Mouse (Mus musculus): ENCODE measurements around the gene 1700001C19Rik. TPM values are rescaled to one million over a fixed set of nuclear protein-coding genes. Genes with fewer than 3 reads are reported as not detected.

1700001C19Rik gene
- polyA plus RNA-seq, 1 experiment from 2014 or later, result 0.64 TPM

GRCm38 (mm10) chr17:47385145-47385544 is 52.0 kb downstream of the 1700001C19Rik start, which contains the start of gene Guca1b:
Gene Guca1b, plus strand, starts transcription at chr17:47385393.
- H3K4me3 ChIP-seq, result no peak within 1 kb of the TSS
- H3K36me3 ChIP-seq, result peaks cover 3% of the 10 kb centered on the region; the same call in 1 of the 2 replicates
- no peak for ATAC-seq (replicated peaks)
- 26% methylated on average over 10 of the region's 10 CpGs for WGBS
- H3K27me3 ChIP-seq, result no peaks in the 10 kb centered on the region
- no peaks in the 10 kb centered on the region for H3K4me1 ChIP-seq
- no peak within 1 kb of the TSS for H3K4me2 ChIP-seq (replicated peaks)
- no peak within 1 kb of the TSS for H3K9ac ChIP-seq (replicated peaks)
- H3K27ac ChIP-seq (replicated peaks), result no peak within 1 kb of the TSS
- no peaks in the 10 kb centered on the region for H3K9me3 ChIP-seq

DNA sequence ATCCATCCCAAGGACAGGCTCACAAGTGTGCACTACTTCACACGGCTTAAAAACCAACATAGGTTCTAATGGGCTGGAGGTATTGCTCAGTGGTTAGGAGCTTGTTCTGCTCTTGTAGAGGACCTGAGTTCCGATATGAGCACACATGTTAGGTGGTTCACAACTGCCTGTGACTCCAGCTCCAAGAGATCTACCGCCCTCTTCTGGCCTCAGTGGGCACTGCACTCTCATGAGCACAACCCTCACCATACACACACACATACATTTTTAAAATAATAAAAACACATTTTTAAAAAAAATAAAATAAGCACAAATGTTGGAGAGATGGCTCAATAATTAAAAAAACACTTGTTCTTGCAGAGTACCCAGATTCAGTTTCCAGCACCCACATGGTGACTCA is 53.1 kb downstream of the 1700001C19Rik start:
- no peak overlapping the region for H3K4me3 ChIP-seq
- H3K9me3 ChIP-seq, result no peaks in the 10 kb centered on the region
- 85% methylated on average over 3 of the region's 3 CpGs for WGBS
- H3K27ac ChIP-seq (replicated peaks), result no peak overlapping the region
- no peaks in the 10 kb centered on the region for H3K4me1 ChIP-seq
- no peak for ATAC-seq (replicated peaks)
- peaks cover 12% of the 10 kb centered on the region for H3K36me3 ChIP-seq
- H3K9ac ChIP-seq (replicated peaks), result no peak overlapping the region
- no peaks in the 10 kb centered on the region for H3K27me3 ChIP-seq
- no peak overlapping the region for H3K4me2 ChIP-seq (replicated peaks)

DNA sequence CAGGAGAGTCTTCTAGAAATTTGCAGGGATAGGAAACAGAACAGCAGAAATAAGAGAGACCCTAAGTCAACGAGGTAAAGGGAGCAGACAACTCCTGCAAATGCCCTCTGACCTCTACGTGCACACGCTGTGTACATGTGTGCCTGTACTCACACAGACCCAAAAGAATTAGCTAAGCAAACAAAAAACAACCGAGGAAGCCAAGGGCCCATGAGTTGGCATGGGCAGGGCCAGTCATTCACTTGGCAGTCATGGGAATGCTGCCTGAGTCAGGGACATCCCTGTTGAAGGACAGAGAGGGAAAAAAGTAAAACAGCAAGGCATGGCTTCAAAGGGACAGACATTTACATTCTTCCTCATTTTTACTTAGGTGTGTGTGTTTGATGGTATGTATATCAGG is 53.9 kb downstream of the 1700001C19Rik start:
- Histone ChIP-seq H3K36me3 (peaks cover 18% of the 10 kb centered on the region), H3K27me3 (no peaks in the 10 kb centered on the region), H3K4me3 (no peak overlapping the region), H3K27ac (replicated peaks) (no peak overlapping the region), H3K4me1 (no peaks in the 10 kb centered on the region), H3K9me3 (no peaks in the 10 kb centered on the region), H3K4me2 (replicated peaks) (no peak overlapping the region), H3K9ac (replicated peaks) (no peak overlapping the region)
- no peak for ATAC-seq (replicated peaks)
- 89% methylated on average over 4 of the region's 4 CpGs for WGBS

GRCm38 (mm10) chr17:47381917-47382316 is 55.3 kb downstream of the 1700001C19Rik start:
- Histone ChIP-seq H3K27me3 (no peaks in the 10 kb centered on the region), H3K36me3 (peaks cover 29% of the 10 kb centered on the region), H3K27ac (replicated peaks) (no peak overlapping the region), H3K9ac (replicated peaks) (no peak overlapping the region), H3K4me3 (no peak overlapping the region), H3K4me1 (no peaks in the 10 kb centered on the region), H3K9me3 (no peaks in the 10 kb centered on the region), H3K4me2 (replicated peaks) (no peak overlapping the region)
- ATAC-seq (replicated peaks), result no peak
- 38% methylated on average over 11 of the region's 11 CpGs for WGBS

DNA sequence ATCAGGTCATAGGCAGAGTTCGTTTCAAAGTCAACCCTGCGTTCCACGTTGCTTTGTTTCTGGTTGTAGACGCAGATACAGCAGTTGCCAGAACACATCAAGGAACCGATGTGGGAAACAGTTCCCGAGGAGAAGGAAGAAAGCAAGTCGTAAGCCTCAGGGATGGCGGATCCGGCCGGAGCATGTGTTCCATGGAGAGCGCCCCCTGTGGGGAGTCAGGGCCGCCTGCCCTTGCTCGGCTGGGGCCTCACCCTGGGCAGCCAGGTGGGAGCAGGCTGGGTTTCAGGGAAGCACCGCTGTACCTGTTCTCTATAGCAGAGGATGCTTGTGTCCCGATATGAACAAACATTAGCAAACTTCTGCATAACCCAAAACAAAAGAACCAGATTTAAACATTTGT is 59.0 kb downstream of the 1700001C19Rik start:
- H3K9ac ChIP-seq (replicated peaks), result no peak overlapping the region
- no peaks in the 10 kb centered on the region for H3K27me3 ChIP-seq
- H3K27ac ChIP-seq (replicated peaks), result no peak overlapping the region
- peaks cover 66% of the 10 kb centered on the region for H3K36me3 ChIP-seq
- no peak for ATAC-seq (replicated peaks)
- no peaks in the 10 kb centered on the region for H3K9me3 ChIP-seq
- H3K4me2 ChIP-seq (replicated peaks), result no peak overlapping the region
- WGBS, result 80% methylated on average over 15 of the region's 15 CpGs
- H3K4me3 ChIP-seq, result no peak overlapping the region
- H3K4me1 ChIP-seq, result no peaks in the 10 kb centered on the region

GRCm38 (mm10) chr17:47376779-47377280 is 60.3 kb downstream of the 1700001C19Rik start:
- H3K27me3 ChIP-seq, result no peaks in the 10 kb centered on the region
- H3K4me1 ChIP-seq, result 0 out of 2 replicates have a peak, but pooled peaks cover under 1% of the 10 kb centered on the region
- no peaks in the 10 kb centered on the region for H3K9me3 ChIP-seq
- H3K36me3 ChIP-seq, result peaks cover 70% of the 10 kb centered on the region
- no peak overlapping the region for H3K27ac ChIP-seq (replicated peaks)
- ATAC-seq (replicated peaks), result no peak
- no peak overlapping the region for H3K4me2 ChIP-seq (replicated peaks)
- H3K9ac ChIP-seq (replicated peaks), result no peak overlapping the region
- 89% methylated on average over 6 of the region's 6 CpGs for WGBS
- H3K4me3 ChIP-seq, result no peak overlapping the region

DNA sequence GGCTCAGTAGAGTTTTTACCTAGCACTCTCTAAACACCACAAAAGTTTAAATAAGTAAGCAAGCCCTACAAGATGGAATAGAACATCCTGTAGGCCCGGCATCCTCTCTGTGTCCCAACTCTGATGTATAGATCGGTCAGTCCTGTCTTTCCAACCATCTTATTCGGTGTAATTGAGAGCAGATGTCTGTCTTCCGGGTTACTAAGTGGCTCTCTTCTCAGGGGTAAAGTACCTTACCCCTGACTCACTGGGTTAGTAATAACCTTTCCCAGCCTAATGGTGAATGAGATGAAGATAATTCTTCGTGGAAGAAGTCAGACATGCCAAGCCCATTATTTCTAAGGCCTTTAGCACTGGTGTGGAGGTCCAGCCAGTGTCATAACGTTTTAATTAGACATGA is 63.2 kb downstream of the 1700001C19Rik start:
- 88% methylated on average over 6 of the region's 6 CpGs for WGBS
- no peak for ATAC-seq (replicated peaks)
- Histone ChIP-seq H3K4me3 (no peak overlapping the region), H3K27me3 (no peaks in the 10 kb centered on the region), H3K4me1 (peaks cover 17% of the 10 kb centered on the region), H3K9ac (replicated peaks) (no peak overlapping the region), H3K9me3 (no peaks in the 10 kb centered on the region), H3K27ac (replicated peaks) (no peak overlapping the region), H3K4me2 (replicated peaks) (no peak overlapping the region), H3K36me3 (peaks cover 58% of the 10 kb centered on the region)

- Histone ChIP-seq H3K4me3 (no peak overlapping the region), H3K27me3 (peaks cover 8% of the 10 kb centered on the region), H3K4me1 (peaks cover 18% of the 10 kb centered on the region), H3K36me3 (peaks cover 37% of the 10 kb centered on the region), H3K27ac (replicated peaks) (no peak overlapping the region), H3K9me3 (no peaks in the 10 kb centered on the region), H3K9ac (replicated peaks) (no peak overlapping the region), H3K4me2 (replicated peaks) (no peak overlapping the region)
- WGBS, result 5% methylated on average over 4 of the region's 4 CpGs
- ATAC-seq (replicated peaks), result peak; percentile 49
Observed at GRCm38 (mm10) chr17:47371451-47371850, 65.7 kb downstream of the 1700001C19Rik start.

DNA sequence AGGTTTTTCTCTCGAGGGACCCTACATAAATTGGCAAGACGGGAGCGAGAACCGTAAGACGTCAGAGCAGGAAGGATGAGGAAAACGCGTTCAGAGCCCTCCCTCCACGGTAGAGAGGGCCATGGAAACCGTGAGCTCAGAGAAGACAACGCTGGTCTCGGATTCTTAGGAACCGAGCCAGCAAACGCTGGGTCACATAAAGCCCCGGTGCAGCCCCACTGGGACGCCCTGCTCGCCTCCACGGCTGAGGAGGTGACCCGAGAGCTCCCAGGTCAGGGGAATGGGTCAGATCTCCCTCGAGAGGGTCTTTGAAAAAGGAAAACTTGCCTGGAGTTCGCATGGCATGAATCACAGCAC is 68.1 kb downstream of the 1700001C19Rik start:
- peaks cover 13% of the 10 kb centered on the region for H3K36me3 ChIP-seq
- peak overlapping the region; percentile 79 for H3K4me2 ChIP-seq (replicated peaks)
- H3K4me1 ChIP-seq, result peaks cover 18% of the 10 kb centered on the region
- ATAC-seq (replicated peaks), result peak; percentile 79
- H3K4me3 ChIP-seq, result peak overlapping the region; percentile 66
- no peaks in the 10 kb centered on the region for H3K9me3 ChIP-seq
- H3K27me3 ChIP-seq, result peaks cover 19% of the 10 kb centered on the region
- WGBS, result 1% methylated on average over 20 of the region's 20 CpGs
- H3K27ac ChIP-seq (replicated peaks), result peak overlapping the region; percentile 78
- H3K9ac ChIP-seq (replicated peaks), result peak overlapping the region; percentile 62

GRCm38 (mm10) chr17:47368401-47369086 is 68.6 kb downstream of the 1700001C19Rik start, which contains the start of gene Mrps10:
Gene Mrps10, plus strand, starts transcription at chr17:47368887.
- Histone ChIP-seq H3K4me2 (replicated peaks) (peak within 1 kb of the TSS; percentile 79), H3K4me3 (peak within 1 kb of the TSS; percentile 66), H3K9me3 (no peaks in the 10 kb centered on the region), H3K36me3 (peaks cover 9% of the 10 kb centered on the region), H3K9ac (replicated peaks) (peak within 1 kb of the TSS; percentile 62), H3K27ac (replicated peaks) (peak within 1 kb of the TSS; percentile 78), H3K27me3 (peaks cover 19% of the 10 kb centered on the region), H3K4me1 (peaks cover 18% of the 10 kb centered on the region)
- peak; percentile 92 for ATAC-seq (replicated peaks)
- WGBS, result 4% methylated on average over 35 of the region's 35 CpGs
